Mouse (Mus musculus) intestine, embryonic 16.5 days (tissue): ENCODE measurements around the gene Snx1. TPM values are rescaled to one million over a fixed set of nuclear protein-coding genes. Genes with fewer than 3 reads are reported as not detected.
A peak's percentile ranks its signal among the peaks of the same experiment; 100 is the strongest.

ENCODE experiments used
- ATAC-seq: fragments of 200-750 bp; cut with Nextera tagmentation; 2 replicates; pipeline ENCODE4 v1.8.0; 2017; ENCODE audit warnings: moderate TSS enrichment, moderate library complexity
- H3K27ac ChIP-seq: fragments of 300-500 bp; sonication (generic); 2 replicates; pipeline ENCODE4 v1.5.1; 2014; ENCODE audit warnings: mild to moderate bottlenecking, low read length
- H3K27me3 ChIP-seq: fragments of 300-500 bp; sonication (generic); replicated peaks from 2 replicates; pipeline ENCODE4 v1.6.1; 2014; ENCODE audit warnings: low read length, control low read depth, mixed read lengths; ENCODE audit not compliant: control insufficient read depth, insufficient read depth
- H3K36me3 ChIP-seq: fragments of 300-500 bp; sonication (generic); 2 replicates; pipeline ENCODE4 v1.6.1; 2014; ENCODE audit warnings: low read length, control low read depth; ENCODE audit not compliant: control insufficient read depth, insufficient read depth
- H3K4me1 ChIP-seq: fragments of 300-500 bp; sonication (generic); 2 replicates; pipeline ENCODE4 v1.6.1; 2014; ENCODE audit warnings: low read length, control low read depth, mixed read lengths; ENCODE audit not compliant: control insufficient read depth, insufficient read depth
- H3K4me2 ChIP-seq: fragments of 300-500 bp; sonication (generic); 2 replicates; pipeline ENCODE4 v1.6.1; 2014; ENCODE audit warnings: low read depth, low read length, control low read depth
- H3K4me3 ChIP-seq: fragments of 300-500 bp; sonication (generic); 2 replicates; pipeline ENCODE4 v1.5.1; 2014; ENCODE audit warnings: mild to moderate bottlenecking, low read length
- H3K9ac ChIP-seq: fragments of 300-500 bp; sonication (generic); 2 replicates; pipeline ENCODE4 v1.6.1; 2014; ENCODE audit warnings: low read depth, low read length
- H3K9me3 ChIP-seq: fragments of 300-500 bp; sonication (generic); 2 replicates; pipeline ENCODE4 v1.6.1; 2016; ENCODE audit warnings: low read length, control low read depth; ENCODE audit not compliant: control insufficient read depth
- WGBS: fragments of 180-500 bp; shearing (Covaris S2); extraction: QIAGEN DNeasy Blood & Tissue Kit; methylation state at CpG from one replicate; pipeline ENCODE4 v1.1.7; 2014; 5-methylcytosine and 5-hydroxymethylcytosine counted together
- polyA plus RNA-seq: library from polyadenylated mRNA; unstranded; fragments of >200 nt; fragmentation: Nextera tagmentation; extraction: Ambion mirVana; gene quantifications from 2 replicates; pipeline ENCODE4 v1.2.1, GENCODE M21; 2015

Gene Snx1
- polyA plus RNA-seq, 1 experiment from 2014 or later, result 149 TPM

DNA sequence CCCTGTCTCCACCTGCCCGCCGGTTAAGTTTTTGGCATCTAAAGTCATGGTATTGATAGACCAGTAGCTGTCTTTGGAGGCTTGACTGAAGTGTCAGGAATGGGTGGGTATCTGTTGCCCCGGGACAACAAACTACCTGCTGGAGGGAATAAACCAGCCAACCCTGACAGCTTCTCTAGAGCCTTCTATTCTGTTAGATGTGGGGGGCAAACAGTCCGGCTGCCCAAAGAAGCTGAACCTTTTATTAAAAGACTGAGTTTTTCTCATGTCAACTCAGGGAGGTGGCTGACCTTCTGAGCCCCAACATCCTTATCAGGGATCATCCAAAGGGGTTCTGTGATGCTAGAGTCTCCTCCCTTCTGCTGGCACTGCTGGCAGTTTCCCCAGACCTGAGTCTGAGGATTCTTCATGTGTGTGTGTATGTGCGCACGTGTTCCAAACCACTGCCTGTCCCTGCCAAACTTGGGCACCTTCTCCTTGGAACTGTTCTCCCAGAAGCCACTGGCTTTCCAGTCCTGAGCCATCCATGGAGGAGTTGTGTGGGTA, 32.6 kb upstream of the Snx1 start:
- WGBS, result 87% methylated on average over 6 of the region's 6 CpGs
- H3K27me3 ChIP-seq, result 0 out of 2 replicates have a peak, but pooled peaks cover 2% of the 10 kb centered on the region
- H3K9ac ChIP-seq, result peak overlapping the region; percentile 74; the same call in 1 of the 2 replicates
- ATAC-seq, result no peak
- no peaks in the 10 kb centered on the region for H3K9me3 ChIP-seq
- H3K27ac ChIP-seq, result no peak overlapping the region
- peak overlapping the region; percentile 57 for H3K4me3 ChIP-seq
- H3K4me2 ChIP-seq, result no peak overlapping the region
- no peaks in the 10 kb centered on the region for H3K36me3 ChIP-seq
- 0 out of 2 replicates have a peak, but pooled peaks cover 1% of the 10 kb centered on the region for H3K4me1 ChIP-seq

DNA sequence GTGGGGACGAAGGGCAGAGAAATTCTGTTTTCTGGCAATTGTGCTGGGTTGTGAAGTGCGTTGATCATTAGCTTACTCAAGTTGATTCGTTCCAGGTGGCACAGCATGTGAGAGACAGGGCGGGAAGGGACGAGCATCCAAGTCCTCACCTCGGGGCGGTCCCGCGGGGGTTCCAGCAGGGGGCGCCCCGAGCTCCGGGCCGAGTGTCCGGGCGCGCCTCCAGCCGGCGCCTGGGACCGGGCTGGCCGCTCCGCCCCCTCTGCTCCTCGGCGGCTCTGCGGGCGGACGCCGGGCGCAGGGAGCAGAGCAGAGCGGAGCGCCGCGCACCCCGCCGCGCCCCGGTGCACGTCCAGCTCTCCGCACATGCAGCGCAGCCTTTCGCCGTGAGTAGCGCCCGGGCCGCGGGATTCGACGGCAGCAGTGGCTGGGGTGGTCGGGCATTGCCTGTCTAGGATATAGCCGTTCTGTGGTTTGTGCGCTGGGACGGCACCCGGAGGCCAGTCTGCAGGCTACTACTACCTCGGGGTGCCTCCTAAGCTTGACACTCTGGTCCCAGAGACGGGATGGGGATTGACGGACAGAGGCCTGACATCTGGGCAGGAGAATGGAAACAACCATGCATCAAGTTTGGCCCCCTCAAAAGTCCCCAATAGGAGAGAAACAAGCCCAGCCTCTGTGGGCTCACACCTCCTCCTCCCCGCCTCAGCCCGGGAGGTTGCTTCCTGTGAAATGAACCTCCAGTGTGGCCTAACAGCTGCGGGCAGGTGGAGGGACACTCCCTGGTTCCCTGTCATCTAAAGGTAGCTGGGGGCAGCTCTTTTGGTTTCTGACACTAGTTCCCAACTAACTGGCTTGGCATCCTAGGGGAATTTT, 31.8 kb upstream of the Snx1 start, which contains the start of gene Dapk2:
Gene Dapk2, plus strand, starts transcription at position 266 of the 873 bp plus-strand sequence.
- under 1% methylated on average over 56 of the region's 58 CpGs for WGBS
- Histone ChIP-seq H3K9me3 (no peaks in the 10 kb centered on the region), H3K27me3 (0 out of 2 replicates have a peak, but pooled peaks cover 2% of the 10 kb centered on the region), H3K4me2 (peak within 1 kb of the TSS; percentile 82), H3K27ac (no peak within 1 kb of the TSS), H3K4me1 (0 out of 2 replicates have a peak, but pooled peaks cover 7% of the 10 kb centered on the region), H3K36me3 (no peaks in the 10 kb centered on the region), H3K9ac (peak within 1 kb of the TSS; percentile 74), H3K4me3 (peak within 1 kb of the TSS; percentile 57)
- ATAC-seq, result peak; percentile 94

DNA sequence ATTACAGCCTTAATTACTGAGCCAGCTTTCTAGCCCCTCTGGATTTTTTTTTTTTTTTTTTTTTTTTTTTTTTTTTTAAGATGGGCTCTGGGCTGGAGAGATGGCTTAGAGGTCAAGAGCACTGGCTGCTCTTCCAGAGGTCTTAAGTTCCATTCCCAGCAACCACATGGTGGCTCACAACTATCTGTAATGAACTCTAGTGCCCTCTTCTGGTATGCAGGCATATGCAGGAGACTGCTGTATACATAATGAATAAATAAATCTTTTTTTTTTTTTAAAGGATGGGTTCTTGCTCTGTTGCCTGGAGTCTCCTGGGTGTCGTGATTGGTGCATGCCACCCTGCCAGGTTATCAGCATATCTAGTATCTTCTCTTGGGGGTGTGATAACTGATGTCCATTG, 29.1 kb upstream of the Snx1 start:
- 71% methylated on average over 1 of the region's 1 CpGs for WGBS
- H3K4me1 ChIP-seq, result 0 out of 2 replicates have a peak, but pooled peaks cover 9% of the 10 kb centered on the region
- ATAC-seq, result no peak

DNA sequence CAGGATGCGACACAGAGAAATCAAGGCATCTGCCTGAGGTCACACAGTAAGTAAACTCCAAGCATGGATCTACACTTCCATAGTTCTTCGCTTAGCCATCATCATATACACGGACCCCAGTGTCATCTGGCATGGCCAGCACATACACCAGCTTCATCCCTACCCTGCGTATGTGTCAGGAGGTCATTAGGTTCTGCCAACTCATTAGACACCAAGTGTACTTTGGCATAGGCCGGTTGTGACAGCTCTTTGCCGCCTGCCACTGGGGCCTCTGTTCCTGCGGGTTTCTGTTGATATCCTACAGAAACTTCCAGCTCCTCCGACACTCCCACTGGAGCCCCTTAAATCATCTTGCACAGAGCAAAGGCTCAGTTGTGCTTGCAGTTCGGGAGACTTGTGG, 27.6 kb upstream of the Snx1 start:
- H3K9me3 ChIP-seq, result no peaks in the 10 kb centered on the region
- H3K4me3 ChIP-seq, result no peak overlapping the region
- no peak for ATAC-seq
- 0 out of 2 replicates have a peak, but pooled peaks cover 2% of the 10 kb centered on the region for H3K27me3 ChIP-seq
- WGBS, result 87% methylated on average over 9 of the region's 9 CpGs
- H3K36me3 ChIP-seq, result no peaks in the 10 kb centered on the region
- no peak overlapping the region for H3K4me2 ChIP-seq
- H3K4me1 ChIP-seq, result 0 out of 2 replicates have a peak, but pooled peaks cover 9% of the 10 kb centered on the region
- no peak overlapping the region for H3K27ac ChIP-seq
- H3K9ac ChIP-seq, result no peak overlapping the region

More for the DNA sequence above, 29.1 kb upstream of the Snx1 start:
- H3K4me3 ChIP-seq, result no peak overlapping the region
- no peak overlapping the region for H3K27ac ChIP-seq
- H3K9me3 ChIP-seq, result no peaks in the 10 kb centered on the region
- H3K9ac ChIP-seq, result no peak overlapping the region
- H3K4me2 ChIP-seq, result no peak overlapping the region
- H3K27me3 ChIP-seq, result 0 out of 2 replicates have a peak, but pooled peaks cover 2% of the 10 kb centered on the region
- H3K36me3 ChIP-seq, result no peaks in the 10 kb centered on the region

DNA sequence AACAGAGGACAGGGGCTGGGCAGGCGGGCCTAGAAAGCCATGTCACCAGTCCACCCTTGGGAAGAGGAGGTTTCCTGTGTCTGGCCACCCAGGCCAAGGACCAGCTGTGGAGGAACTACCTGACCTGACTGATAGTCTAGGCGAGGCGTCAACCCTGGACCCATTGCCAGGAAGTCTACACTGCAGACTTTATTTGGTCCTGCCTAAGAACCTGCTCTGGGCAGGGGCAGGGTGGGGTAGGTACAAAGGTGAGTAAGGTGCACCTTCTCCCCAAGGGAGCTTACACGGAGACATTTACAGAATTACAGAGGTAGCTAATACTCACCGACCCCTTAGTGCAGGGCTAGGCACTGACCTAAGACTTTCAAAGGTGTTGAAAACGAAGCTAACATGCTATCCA, 27.2 kb upstream of the Snx1 start:
- H3K9me3 ChIP-seq, result no peaks in the 10 kb centered on the region
- 0 out of 2 replicates have a peak, but pooled peaks cover 9% of the 10 kb centered on the region for H3K4me1 ChIP-seq
- no peaks in the 10 kb centered on the region for H3K36me3 ChIP-seq
- ATAC-seq, result peak; percentile 69
- 0 out of 2 replicates have a peak, but pooled peaks cover 2% of the 10 kb centered on the region for H3K27me3 ChIP-seq
- 68% methylated on average over 6 of the region's 6 CpGs for whole genome bisulfite sequencing
- no peak overlapping the region for H3K27ac ChIP-seq
- no peak overlapping the region for H3K4me3 ChIP-seq
- no peak overlapping the region for H3K9ac ChIP-seq
- H3K4me2 ChIP-seq, result no peak overlapping the region

DNA sequence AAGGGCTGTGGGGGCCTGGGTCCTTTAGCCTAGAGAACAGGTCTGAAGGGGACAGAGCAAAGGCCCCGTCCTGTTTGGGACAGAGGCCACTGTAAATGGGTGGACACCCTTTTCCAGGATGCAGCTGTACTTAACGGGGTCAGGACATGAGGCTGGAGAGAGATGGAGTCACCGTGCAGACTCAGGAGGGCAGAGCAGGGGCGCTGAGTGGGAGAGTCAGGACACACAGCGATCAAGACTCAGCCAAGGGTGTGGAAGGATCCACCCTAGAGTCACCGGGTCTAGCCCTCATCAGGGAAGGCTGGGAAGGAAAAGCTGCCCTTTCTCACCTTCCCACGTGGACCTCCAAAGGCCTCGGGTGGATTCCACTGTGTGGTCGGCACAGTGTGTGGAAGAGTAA, 25.6 kb upstream of the Snx1 start:
- ATAC-seq, result no peak
- H3K27me3 ChIP-seq, result no peaks in the 10 kb centered on the region
- no peak overlapping the region for H3K4me3 ChIP-seq
- H3K27ac ChIP-seq, result no peak overlapping the region
- H3K4me1 ChIP-seq, result 0 out of 2 replicates have a peak, but pooled peaks cover 9% of the 10 kb centered on the region
- H3K9me3 ChIP-seq, result no peaks in the 10 kb centered on the region
- no peaks in the 10 kb centered on the region for H3K36me3 ChIP-seq
- no peak overlapping the region for H3K9ac ChIP-seq
- no peak overlapping the region for H3K4me2 ChIP-seq
- 61% methylated on average over 9 of the region's 9 CpGs for WGBS

DNA sequence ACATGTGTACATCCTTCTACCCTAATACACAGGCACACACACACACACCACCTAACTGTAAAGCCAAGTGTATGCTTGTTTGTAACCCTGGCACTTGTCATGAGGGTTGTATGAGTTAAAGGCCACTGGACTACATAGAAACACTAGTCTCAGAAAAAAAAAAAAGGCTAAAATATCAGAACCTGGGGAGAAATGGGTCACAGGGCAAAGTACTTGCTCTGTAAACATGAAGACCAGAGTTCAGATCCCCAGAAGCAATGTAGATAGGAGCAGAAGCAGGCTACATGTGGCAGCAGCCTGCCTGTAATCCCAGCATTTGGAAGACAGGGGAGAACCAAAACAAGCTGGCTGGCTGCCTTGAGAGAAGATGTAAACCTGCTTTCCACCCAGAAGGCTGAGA, 19.8 kb upstream of the Snx1 start:
- Histone ChIP-seq H3K4me1 (no peaks in the 10 kb centered on the region), H3K4me3 (no peak overlapping the region)
- no peak for ATAC-seq

DNA sequence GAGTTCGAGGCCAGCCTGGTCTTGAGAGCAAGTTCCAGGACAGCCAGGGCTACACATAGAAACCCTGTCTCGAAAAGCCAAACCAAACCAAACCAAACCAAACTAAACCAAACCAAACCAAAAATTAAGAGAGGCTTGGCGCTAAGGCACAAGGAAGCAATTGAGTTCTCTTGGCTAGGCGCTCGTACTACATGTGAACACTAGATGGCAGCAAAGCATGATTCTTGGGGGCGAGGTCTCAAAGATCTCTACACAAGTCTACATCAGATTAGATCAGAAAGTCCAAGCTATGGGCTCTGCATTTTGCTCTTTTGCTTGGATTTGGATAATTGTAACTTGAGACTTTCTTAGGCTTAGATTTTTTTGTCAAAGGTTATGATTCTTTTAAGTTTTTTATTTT, 17.9 kb upstream of the Snx1 start:
- H3K4me2 ChIP-seq, result no peak overlapping the region
- no peak overlapping the region for H3K9ac ChIP-seq
- H3K4me1 ChIP-seq, result no peaks in the 10 kb centered on the region
- peaks cover 11% of the 10 kb centered on the region for H3K36me3 ChIP-seq
- no peaks in the 10 kb centered on the region for H3K9me3 ChIP-seq
- ATAC-seq, result peak; percentile 58; the same call in 1 of the 2 replicates
- no peaks in the 10 kb centered on the region for H3K27me3 ChIP-seq
- WGBS, result 5% methylated on average over 6 of the region's 6 CpGs
- H3K27ac ChIP-seq, result no peak overlapping the region
- no peak overlapping the region for H3K4me3 ChIP-seq

More for the DNA sequence above, 19.8 kb upstream of the Snx1 start:
- Histone ChIP-seq H3K4me2 (no peak overlapping the region), H3K27ac (no peak overlapping the region), H3K36me3 (no peaks in the 10 kb centered on the region), H3K9ac (no peak overlapping the region), H3K27me3 (no peaks in the 10 kb centered on the region), H3K9me3 (no peaks in the 10 kb centered on the region)

DNA sequence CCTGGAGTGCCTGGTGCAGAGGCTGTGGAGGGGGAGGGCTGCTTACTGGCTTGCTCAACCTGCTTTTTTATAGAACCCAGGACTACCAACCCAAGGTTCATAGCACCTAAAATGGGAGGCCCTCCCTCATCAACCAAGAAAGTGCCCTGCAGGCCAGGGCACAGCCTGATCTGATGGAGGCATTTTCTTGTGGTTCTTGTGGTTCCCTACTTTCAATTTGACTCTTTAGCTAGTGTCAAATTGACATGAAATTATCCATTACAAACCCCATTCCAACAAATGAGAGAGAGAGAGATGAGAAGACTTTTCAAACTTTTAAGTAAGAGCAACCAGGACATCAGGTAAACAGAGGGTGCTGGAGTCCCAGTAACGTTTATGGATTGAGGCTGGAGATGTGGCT, 15.9 kb upstream of the Snx1 start:
- H3K27me3 ChIP-seq, result no peaks in the 10 kb centered on the region
- H3K9ac ChIP-seq, result no peak overlapping the region
- H3K4me2 ChIP-seq, result no peak overlapping the region
- ATAC-seq, result no peak
- no peak overlapping the region for H3K4me3 ChIP-seq
- H3K27ac ChIP-seq, result no peak overlapping the region
- no peaks in the 10 kb centered on the region for H3K4me1 ChIP-seq
- 59% methylated on average over 1 of the region's 1 CpGs for WGBS
- H3K36me3 ChIP-seq, result peaks cover 20% of the 10 kb centered on the region
- no peaks in the 10 kb centered on the region for H3K9me3 ChIP-seq
